Mouse (Mus musculus): ENCODE data around the gene Trpc7.

Gene Trpc7

GRCm38 (mm10) chr13:56790683-56791082 is 105.1 kb downstream of the Trpc7 start:
- no peak for DNase-seq (ENCODE audit: low spot score in 2 of 2)

- no peak for DNase-seq (ENCODE audit: low spot score in 2 of 2)
Measured at GRCm38 (mm10) chr13:56782621-56783020, 113.2 kb downstream of the Trpc7 start.

- no peak for DNase-seq (ENCODE audit: low spot score in 2 of 2)
Measured at GRCm38 (mm10) chr13:56781697-56782096, 114.1 kb downstream of the Trpc7 start.

- DNase-seq (ENCODE audit: low spot score in 2 of 2) = no peak
Measured at GRCm38 (mm10) chr13:56780746-56781469, 114.9 kb downstream of the Trpc7 start.

DNA sequence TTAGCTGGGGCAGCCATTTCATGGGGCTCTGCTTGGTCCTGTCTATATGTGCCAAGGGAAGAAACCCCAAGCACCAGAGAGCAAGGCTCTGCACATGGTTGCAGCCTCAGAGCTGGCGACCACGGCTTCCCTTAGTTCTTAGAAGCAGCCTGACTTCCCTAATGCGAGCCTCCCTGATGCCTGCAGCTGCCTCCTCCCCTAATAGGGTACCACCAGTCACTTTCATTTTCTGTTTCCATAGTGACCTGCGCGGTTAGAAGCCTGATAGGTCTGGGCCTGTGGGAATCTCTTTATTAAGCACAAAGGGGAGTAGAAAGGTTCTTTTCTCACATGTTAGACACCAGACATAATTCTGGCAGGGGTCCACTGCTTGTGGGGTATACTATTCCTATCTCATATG is 121.5 kb downstream of the Trpc7 start:
- no peak for DNase-seq (ENCODE audit: low spot score in 2 of 2)

GRCm38 (mm10) chr13:56773262-56773870 is 122.4 kb downstream of the Trpc7 start:
- no peak for DNase-seq (ENCODE audit: low spot score in 2 of 2)

GRCm38 (mm10) chr13:56772592-56772991 is 123.2 kb downstream of the Trpc7 start:
- no peak for DNase-seq (ENCODE audit: low spot score in 2 of 2)

DNA sequence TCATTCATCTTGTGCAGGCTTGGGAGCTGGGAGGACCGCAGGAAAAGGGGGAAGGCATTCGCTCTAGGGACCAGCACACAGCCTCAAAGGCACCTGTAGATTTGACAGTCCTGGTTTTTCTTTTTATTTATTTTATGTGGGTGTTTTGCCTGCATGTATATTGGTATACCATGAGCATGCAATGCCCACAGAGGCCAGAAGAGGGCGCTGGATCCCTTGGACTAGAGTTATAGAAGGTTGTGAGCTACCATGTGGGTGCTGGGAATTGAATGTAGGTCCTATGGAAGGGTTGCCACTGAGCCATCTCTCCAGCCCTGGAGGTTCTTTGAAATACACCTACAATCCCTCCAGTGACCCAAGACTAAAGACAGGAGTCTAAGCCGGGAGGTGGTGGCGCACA is 125.0 kb downstream of the Trpc7 start:
- DNase-seq (ENCODE audit: low spot score in 2 of 2) = no peak

DNA sequence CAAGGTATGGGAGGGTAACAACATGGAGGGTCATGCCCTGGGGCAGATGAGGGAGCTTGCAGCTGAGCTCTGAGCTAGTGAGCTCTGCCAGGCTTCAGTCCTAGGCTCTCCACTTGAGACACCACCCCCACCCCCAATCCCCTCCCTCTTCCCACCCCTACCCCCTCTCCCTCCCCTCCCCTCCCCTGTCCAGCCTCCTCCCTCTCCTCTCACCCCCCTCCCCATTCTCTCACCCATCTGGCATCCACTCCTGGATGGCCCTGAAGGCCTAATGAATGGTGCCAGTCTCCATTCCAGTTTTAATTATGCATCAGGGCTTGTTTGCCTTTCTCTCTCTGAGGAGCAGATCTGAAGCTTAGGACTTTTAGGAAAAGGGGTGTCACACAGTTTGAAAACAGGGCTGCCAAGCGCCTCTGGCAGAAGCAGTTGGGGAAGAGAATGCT is 125.6 kb downstream of the Trpc7 start:
- DNase-seq (ENCODE audit: low spot score in 2 of 2) = no peak

DNA sequence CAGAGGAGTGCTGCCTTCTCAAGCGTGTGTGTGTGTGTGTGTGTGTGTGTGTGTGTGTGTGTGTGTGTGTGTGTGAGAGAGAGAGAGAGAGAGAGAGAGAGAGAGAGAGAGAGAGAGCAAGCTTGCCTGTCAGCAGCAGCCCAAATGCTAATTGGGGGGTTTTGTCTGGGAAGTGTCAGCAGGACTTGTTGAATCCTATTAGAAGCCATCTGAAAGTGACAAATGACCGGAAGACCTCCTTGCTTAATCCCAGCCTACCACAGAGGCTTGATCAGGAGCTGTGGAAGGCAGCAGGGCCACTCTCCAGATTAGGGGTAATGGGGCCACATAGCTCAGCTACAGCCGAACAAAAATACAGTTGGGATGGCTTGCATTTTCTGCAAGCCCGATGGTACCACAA is 126.4 kb downstream of the Trpc7 start:
- DNase-seq (ENCODE audit: low spot score in 2 of 2) = no peak

DNA sequence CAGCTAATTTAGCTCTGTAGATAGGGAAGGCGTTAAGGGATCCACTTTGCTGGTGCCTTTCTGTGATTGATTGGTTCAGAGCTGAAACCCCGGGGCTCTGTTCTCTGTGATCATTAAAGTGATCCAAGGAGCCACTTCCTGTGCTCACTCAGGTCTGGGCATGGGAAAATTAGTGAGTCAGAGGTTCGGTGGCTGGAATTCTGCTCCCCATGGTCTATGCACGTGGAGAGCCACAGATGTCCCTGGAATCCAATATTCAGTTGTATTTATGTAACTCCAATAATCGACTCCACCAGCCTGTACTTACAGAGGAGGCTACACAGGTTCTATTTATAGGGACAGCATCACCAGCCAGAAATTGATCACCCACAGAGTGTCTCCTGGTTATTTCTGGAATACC is 129.6 kb downstream of the Trpc7 start:
- no peak for DNase-seq (ENCODE audit: low spot score in 2 of 2)

- DNase-seq (ENCODE audit: low spot score in 2 of 2) = no peak
Measured at GRCm38 (mm10) chr13:56765284-56766032, 130.3 kb downstream of the Trpc7 start.

DNA sequence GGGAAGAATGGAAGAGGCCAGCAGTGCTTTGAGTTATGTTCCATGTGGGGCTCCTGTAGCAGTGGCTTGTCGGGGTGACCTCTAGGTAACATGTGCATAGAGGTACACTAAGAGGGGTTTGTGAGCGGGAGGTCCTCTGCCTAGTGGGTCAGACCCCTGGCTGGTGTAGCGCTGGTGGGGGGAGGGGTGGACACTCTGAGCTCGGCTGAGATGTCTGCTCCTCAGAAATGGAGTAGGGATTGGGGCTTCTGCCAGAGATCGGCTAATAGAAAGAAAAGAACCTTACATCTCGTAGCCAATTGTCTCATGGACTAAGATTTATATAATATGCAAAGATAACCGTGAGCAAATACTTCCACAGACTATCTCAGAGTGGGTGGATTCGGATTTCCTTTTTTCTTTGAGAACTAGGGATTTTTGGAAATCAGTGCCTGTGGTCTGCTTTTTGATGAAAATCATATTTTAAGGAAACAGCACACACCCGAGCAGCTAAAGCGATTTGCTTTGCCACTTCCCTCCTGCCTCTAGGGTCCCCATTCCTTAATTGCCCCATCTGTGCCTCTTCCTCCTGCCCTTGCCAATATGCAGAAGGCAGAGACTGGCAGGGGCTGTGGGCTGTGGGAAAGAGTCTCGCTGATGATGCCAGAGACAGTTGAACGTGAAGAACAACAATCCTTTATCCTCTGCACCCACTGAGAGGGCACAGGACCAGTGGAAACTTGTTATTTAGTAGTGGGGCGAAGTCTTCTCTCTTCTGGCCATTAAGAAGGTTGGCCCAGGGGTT is 133.2 kb downstream of the Trpc7 start:
- no peak for DNase-seq (ENCODE audit: low spot score in 2 of 2)

DNA sequence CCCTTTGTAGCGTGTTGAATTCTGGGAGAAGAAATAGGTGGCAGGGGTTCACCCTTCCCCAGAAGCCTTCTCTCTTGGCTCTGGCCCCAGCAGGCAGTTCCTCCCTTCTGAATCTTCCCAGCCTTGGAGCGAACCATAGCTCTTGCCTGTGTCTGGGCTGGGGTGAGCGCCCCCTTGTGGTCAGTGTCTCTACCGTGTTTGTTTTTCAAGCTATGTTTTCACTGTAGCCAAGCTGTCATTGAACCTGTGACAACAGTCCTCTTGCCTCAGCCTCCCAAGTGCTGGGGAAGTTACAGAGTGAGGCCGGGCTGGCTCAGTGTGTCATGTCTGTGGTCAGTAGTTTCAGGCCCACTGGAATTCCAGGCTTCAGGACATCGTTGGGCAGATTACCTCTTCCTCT is 137.3 kb downstream of the Trpc7 start:
- peak; percentile 72 to 90 for DNase-seq (ENCODE audit: low spot score in 2 of 2)

DNA sequence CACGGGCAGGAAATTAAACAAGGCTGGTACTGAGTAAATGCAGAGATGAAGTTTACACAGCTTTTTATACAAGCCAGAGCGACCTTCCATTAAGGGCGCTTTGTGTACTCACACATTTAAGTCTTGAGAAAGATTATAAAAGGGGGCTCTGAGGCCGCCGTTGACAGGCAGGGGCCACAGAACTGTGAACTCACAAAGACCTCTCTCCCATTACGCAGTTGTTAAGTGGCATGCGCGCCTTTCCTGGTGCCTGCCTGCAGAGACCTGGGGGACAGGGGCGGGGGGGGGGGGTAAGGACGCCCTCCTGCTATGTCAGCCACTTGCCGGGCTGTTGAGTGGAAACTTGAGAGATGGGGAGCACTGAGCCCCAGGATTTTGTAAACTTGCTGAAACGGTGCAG is 138.6 kb downstream of the Trpc7 start:
- DNase-seq (ENCODE audit: low spot score in 2 of 2) = no peak

DNA sequence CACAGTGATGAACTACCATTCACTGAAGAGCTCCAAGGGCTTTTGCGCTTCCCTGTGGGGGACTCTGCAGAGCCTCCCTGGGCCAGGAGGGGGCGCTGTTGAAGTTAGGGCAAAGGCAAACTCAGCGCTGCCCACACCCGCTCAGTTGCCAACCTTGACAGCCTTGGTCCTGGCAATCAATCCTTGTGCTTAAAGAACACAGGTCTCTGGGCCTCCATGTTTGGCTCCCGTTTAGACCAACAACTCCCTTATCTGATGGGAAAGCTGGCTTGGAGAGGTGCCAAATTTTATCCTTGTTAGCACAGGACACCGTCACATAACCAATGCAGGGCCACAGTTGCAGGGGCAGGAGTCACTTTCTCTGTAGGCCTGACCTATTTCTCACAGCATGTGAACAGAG is 139.9 kb downstream of the Trpc7 start:
- DNase-seq (ENCODE audit: low spot score in 2 of 2) = peak; percentile 62 to 81

GRCm38 (mm10) chr13:56753192-56753951 is 142.4 kb downstream of the Trpc7 start, which contains the start of gene Gm45623:
TSS of gene Gm45623 (minus strand) at chr13:56753827.
- DNase-seq (ENCODE audit: low spot score in 2 of 2) = no peak

- DNase-seq (ENCODE audit: low spot score in 2 of 2) = no peak
Measured at GRCm38 (mm10) chr13:56752474-56753191, 143.2 kb downstream of the Trpc7 start.

DNA sequence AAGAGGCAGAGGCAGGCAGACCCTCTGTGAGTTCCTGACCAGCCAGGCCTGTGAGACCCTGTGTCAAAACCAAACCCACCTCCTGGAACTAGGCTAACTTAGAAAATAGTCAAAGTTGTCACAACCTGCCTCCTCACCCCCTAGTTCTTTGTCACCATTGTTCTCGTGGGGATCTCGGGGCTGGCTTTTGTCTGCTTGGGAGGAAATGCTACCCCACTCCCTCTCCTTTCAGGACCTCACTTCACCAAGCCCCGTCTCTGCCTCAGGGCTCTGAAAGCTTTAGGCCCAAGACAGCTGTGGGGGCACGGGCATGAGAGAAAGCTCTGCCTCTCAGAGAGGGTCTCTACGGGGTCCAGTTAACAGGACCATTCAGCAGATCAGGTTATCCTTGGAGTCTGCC is 144.0 kb downstream of the Trpc7 start:
- DNase-seq (ENCODE audit: low spot score in 2 of 2) = no peak

DNA sequence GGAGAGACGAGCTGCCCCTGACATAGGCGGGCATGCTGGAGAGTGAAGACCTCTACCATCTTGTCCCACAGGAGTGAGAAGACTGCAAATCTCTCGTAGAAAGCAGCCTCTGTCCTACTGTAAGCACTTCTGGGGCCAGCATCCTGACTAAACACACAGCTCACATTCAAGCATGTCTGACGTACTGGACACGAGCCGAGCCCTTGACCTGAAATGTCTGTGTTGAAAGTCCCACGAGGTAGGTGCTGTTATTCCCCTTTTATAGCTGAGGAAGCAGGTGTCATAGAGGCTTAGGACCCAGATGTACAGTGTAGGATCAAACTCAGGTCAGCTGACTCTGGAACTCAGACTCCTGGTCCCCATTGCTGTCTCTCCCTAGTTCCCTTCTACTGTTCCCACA is 146.4 kb downstream of the Trpc7 start:
- DNase-seq (ENCODE audit: low spot score in 2 of 2) = no peak

- DNase-seq (ENCODE audit: low spot score in 2 of 2) = no peak
Measured at GRCm38 (mm10) chr13:56747554-56747953, 148.2 kb downstream of the Trpc7 start.
